Mouse (Mus musculus) adrenal gland, adult (tissue): ENCODE measurements at regions not wholly inside any gene's neighbourhood (a gene's known extent, or its start where the extent isn't known, plus 50 kb on each side); places are given as distances from the start of the nearest gene placed in this dataset.
A peak's percentile ranks its signal among the peaks of the same experiment; 100 is the strongest.

Experiments used
- DNase-seq, 2 experiments: peaks; one replicate each; pipeline ENCODE4 v3.0.0; 2022 to 2023; ENCODE audit warnings: low spot score in 1 of 2; ENCODE audit not compliant: inconsistent age in 2 of 2

- no peak for DNase-seq
Observed at GRCm38 (mm10) chr3:140566996-140567517, 645.1 kb downstream of the Pdha2 start.

GRCm38 (mm10) chr3:140554736-140555135 lies 657.4 kb downstream of the Pdha2 start:
- DNase-seq: peak in 1 of 2 experiments; percentile 31

- DNase-seq: no peak
Observed at GRCm38 (mm10) chr3:140548483-140548882, 663.7 kb downstream of the Pdha2 start.

DNA sequence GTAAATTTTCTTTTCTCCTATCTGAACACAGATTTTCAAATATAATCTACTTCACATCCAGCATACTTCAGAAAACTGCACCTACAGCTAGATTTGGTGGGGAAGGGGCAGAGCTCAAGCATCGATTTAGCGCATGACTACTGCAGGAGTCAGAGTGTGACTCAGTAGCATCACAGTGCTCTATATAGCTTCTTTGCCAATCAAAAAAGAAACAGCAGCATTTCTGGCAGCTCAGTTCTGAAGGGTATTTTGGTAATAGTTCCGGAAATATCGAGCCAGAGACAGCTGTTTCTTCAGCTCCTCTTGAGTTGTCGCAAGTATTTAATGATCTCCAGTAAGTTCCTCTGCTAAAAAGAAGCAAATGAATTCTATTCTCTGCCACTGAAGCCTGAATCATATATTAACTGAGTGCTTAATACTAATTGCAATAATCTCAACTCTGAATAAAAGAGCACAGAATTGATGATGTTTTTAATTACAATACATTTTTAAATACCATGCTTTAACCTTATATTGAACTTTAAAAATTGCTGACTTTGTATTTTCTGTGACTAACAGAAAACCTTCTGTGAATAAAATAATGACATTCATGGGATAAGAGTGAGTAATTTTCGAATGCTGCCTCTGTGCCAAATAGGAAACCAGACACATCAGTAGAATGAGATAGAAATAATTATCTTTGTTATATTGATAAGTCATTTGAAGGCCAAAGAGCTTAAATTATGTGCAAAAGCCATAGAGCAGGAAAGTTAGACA lies 680.2 kb downstream of the Pdha2 start:
- DNase-seq: no peak

GRCm38 (mm10) chr3:140521653-140522278 lies 690.4 kb downstream of the Pdha2 start:
- no peak for DNase-seq

- DNase-seq: no peak
Observed at GRCm38 (mm10) chr3:140510835-140511234, 701.3 kb downstream of the Pdha2 start.

GRCm38 (mm10) chr3:140510094-140510493 lies 702.1 kb downstream of the Pdha2 start:
- no peak for DNase-seq

DNA sequence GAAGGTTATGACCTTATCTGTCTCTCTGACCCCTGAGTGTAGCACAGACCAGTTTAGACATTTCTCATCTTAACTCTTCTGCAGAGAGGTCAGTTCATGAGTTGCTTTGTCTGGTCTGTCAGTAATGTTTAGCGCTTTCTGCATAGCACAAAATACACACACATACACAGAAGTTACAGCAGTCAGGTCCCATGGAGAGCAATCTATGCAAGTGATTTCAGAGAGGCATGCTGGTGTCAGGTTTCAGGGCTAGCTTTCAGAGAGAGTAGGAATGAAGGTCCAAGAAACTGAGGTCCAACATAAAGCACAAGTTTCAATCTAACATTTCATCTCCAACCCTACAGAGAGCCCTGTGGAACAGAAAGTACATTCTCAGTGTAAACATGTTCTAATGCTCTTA lies 718.0 kb downstream of the Pdha2 start:
- DNase-seq: no peak

- no peak for DNase-seq
Observed at GRCm38 (mm10) chr3:140477670-140478208, 734.4 kb downstream of the Pdha2 start.

GRCm38 (mm10) chr3:140476534-140476933 lies 735.6 kb downstream of the Pdha2 start:
- no peak for DNase-seq

- no peak for DNase-seq
Observed at GRCm38 (mm10) chr3:140452513-140452912, 759.6 kb downstream of the Pdha2 start.

DNA sequence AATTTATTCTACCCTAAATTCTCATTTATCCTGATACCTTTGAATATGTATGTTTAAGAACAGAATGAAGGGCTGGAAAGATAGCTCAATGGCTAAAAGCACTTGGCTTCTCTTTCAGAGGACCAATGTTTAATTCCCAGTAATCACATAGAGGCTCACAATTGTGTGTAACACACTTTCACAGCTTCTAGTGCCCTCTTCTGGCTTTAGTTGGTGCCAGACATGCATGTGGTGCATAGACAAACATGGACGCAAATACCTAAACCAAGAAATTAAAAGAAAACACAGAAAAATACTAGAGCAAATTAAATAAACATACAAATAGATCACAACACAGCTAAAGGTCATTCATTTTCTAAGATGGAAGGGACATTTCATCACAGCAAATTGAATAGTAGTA lies 761.0 kb downstream of the Pdha2 start:
- no peak for DNase-seq

- no peak for DNase-seq
Observed at GRCm38 (mm10) chr3:140409239-140409638, 802.9 kb downstream of the Pdha2 start.
